Mouse (Mus musculus) erythroblast, adult 5-6 weeks (primary cell): ENCODE data around the gene Rnft2. TPM values are rescaled to one million over a fixed set of nuclear protein-coding genes. Genes with fewer than 3 reads are reported as not detected.

ENCODE experiments used
- ATAC-seq: replicated peaks from 2 replicates; pipeline ENCODE4 v1.8.0; 2016; ENCODE audit warnings: moderate number of reproducible peaks, mild to moderate bottlenecking, moderate TSS enrichment, inconsistent platforms; ENCODE audit not compliant: poor library complexity, low FRiP score, severe bottlenecking
- total RNA-seq, 2 experiments: library from RNA; stranded (forward) in 1 of 2; stranded (reverse) in 1 of 2; fragments of 150-400 nt in 1 of 2; fragments of 200-764, 138-1000 nt in 1 of 2; gene quantifications; 2 replicates each; pipeline versions ENCODE4 v1.2.3 to v1.2.4; 2015 to 2017; ENCODE audit warnings: low replicate concordance in 2 of 2

Gene Rnft2
- total RNA-seq (2015; ENCODE audit: low replicate concordance) (not detected in 2 replicates), total RNA-seq (2017; ENCODE audit: low replicate concordance) (not detected in 2 replicates)

DNA sequence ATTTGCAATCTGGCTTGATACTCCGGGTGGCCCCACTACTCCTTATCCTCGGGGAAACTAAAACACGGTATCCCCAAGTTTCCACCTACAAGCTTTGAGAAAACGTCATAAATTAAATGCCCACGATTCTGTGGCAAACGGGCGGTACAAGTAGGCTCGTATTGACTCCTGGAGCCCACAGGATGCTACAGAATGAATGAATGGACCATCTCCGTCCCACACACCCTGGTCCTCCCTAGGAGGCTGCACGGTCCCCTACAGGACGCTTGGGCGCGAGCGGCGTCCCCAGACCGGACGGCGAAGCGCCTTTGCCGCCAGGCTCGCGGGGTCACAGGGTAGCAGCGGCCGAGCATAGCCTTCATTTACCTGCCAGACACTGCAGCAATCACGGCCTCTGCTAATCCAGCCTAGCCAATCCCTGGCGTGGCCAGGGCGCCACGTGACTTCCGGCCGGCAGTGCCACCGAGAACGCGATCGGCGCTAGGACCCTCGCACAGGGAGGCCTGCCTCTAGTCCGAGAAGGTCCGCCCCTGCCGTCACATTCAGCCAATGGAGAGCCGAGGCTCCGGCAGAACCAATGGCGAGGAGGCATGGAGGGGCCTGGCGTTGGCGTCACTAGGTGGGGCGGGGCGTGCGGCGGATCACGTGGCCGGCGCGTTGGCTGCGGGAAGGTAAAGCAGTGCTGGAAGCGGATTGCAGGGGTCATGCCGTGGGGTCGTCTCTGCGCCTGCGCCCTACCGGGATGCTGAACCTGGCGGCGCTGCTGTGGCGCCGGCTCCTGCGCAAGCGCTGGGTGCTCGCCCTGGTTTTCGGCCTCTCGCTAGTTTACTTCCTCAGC, at the start of gene Rnft2, which contains the start of gene 2410131K14Rik:
Gene Rnft2, minus strand, starts transcription at position 511 of the 838 bp plus-strand sequence.
Gene 2410131K14Rik, plus strand, starts transcription at position 622 of the 838 bp plus-strand sequence.
- peak; percentile 98 for ATAC-seq

DNA sequence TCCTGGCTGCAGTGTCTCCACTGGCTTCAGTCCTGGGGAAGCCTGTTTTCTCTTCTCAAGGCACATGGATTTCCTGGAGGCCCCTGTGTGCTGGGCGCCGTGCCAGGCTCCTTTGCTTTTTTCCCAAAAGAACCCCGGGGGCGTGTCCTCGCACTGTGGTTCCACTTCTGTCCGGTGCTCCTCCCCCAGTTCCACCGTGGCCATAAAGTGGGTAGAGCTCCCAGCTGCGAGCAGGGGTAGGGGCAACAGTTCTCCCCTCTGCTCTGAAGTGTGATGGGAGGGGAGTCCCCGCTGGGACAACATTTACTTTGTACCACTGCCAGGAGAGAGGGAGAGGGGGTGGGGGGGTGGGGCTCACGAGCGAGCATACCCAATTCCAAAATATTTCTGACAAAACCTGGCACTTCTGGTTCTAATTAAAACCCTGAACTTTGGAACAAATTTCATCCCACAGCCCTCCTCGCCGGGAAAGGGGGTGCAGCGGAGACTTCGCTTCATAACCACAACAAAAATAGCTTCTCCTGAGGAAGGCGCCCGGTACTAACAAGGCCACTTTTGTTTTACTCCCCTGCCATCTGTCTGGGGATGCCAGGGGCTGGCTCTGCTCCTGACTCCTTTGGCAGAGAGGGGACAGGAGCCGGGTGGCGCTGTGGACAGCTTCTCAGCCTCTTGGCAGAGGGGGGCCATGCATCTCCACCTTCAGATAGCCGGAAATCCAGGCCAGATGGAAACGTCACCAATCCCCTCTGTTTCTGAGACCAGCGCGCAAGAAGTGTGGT, 49.4 kb upstream of the Rnft2 start:
- no peak for ATAC-seq

GRCm38 (mm10) chr5:118292476-118292875, 47.6 kb upstream of the Rnft2 start:
- ATAC-seq: no peak

DNA sequence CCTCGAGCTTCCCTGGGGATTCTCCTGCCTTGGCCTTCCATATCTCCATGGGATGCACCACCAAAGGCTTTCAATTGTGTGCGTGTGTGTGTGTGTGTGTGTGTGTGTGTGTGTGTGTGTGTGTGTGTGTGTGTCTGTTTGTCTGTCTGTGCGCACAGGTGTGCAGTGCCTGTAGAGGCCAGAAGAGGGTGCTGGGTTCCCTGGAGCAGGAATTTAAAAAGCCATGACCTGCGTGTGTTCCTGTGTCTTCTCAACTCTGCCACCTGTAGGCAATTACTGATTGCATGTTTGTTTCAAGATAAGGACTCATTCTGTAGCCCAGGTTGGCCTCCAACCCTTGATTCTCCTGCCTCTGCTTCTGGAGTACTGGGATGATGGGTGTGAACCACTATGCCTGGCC, 46.5 kb upstream of the Rnft2 start:
- no peak for ATAC-seq

GRCm38 (mm10) chr5:118277741-118278495, 33.0 kb upstream of the Rnft2 start:
- ATAC-seq: no peak

GRCm38 (mm10) chr5:118276711-118277110, 31.8 kb upstream of the Rnft2 start:
- ATAC-seq: no peak

DNA sequence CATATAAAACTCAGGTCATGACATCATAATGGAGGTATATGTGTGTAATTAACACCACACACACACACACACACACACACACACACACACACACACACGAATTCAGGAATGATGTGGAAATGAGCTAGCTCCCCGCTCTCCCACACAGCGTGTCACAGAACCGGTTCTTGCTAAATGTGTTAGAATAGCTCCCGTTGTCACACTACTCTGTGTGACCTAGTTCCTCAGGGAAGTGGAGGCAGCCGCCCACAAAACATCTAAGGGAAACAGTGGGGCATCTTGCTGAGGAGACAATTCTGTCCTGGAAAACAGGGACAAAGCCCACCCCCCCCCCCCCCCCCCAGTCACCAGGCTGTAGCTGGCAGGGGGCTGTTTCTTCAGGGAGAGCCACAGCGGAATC, 31.4 kb upstream of the Rnft2 start:
- ATAC-seq: no peak

DNA sequence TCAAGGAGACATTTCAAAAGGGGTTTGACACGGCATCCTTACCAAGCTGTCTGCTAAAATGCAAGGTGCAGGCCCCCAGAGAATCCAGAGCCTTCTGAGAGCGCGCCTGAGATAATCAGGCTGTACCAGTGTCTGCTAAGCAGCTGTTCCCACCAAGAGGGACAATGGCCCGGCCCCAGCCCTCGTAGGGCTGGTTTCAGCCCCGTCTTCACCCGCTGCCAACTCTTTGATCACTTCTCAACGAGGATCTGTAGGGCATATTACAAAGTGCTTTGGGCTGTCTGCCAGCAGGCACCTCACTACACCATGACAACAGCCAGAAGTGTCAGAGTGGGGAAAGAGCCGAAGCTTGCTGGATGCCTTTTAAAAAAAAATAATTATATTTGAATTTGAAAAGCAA, 29.6 kb upstream of the Rnft2 start:
- no peak for ATAC-seq

DNA sequence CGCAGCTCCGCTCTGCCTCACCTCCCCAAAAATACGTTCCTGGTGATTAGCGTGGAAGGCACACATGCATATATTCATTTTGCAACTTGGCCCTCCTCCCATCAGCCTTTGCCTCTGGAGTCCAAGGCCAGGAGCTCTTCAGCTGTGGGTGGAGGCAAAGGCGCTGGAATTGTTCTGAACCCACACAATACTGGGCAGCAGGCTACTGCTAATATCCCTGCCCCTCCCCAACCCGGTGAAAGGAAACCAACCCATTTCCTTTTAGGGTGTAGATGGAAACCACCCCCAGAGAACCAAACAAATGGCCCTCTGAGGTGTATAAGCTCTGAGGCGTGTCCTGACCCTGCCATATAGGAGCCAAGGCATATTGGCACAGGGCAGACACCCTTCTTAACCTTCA, 28.5 kb upstream of the Rnft2 start:
- ATAC-seq: no peak

- no peak for ATAC-seq
Measured at GRCm38 (mm10) chr5:118271449-118272110, 26.7 kb upstream of the Rnft2 start.

DNA sequence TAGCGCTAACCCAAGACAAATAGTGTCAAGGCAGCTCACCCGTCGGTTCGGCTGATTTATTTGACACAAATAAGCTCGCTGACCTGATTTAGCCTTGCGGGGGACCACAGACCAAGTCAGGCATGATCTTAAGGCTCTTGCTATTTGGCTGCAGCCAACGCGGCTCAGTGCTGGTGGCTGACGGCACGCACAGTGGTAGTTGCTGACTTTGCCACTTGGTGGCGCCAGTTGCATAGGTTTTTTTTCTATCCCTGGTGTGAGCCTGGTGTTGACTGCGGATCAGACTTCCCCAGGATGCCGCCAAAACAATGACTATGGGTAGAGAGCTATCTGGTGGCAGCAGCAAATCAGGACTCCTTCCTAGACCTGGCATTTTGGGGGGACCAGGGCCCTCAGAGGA, 24.1 kb upstream of the Rnft2 start:
- ATAC-seq: peak; percentile 65; the same call in 1 of the 2 replicates

- ATAC-seq: no peak
Measured at GRCm38 (mm10) chr5:118266309-118266708, 21.4 kb upstream of the Rnft2 start.

DNA sequence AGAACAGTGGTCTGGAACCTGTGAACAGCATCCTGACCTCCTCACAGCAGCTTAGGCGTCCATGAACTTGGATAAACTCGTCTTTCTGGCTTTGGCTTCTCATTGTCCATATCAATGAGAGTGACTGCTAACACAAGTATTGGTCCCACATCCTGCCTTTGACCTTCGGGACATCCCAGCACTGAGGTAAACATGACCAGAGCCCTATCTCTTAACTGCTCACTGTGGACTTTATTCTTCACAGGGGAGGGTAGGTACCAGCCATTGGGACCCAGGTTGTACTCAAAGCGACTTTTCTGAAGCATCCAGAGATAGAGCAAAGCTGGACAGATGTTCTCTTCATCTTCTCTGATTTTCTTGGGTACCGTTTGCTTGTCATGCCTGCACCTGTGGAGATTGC, 20.4 kb upstream of the Rnft2 start:
- no peak for ATAC-seq

GRCm38 (mm10) chr5:118264279-118264678, 19.4 kb upstream of the Rnft2 start:
- no peak for ATAC-seq

DNA sequence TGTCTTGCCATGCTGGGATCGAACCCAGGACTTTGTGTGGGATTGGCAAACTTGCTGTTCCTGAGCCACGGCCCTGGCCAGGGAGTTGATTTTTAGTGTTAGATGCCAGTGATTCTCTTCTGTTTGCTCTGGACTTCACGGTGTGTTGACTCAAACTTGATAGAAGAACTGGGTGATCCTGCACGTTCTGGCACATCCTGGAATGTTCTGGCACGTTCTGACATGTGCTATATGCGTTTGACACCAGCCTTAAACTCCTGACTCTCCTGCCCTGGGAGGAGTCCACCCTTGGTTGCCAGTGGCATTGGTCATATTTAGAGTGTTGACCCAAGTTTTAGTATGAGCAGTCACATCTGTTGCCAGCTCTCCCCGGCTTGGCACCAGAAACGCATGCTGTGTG, 17.5 kb upstream of the Rnft2 start:
- ATAC-seq: no peak

GRCm38 (mm10) chr5:118261181-118261580, 16.3 kb upstream of the Rnft2 start:
- no peak for ATAC-seq

DNA sequence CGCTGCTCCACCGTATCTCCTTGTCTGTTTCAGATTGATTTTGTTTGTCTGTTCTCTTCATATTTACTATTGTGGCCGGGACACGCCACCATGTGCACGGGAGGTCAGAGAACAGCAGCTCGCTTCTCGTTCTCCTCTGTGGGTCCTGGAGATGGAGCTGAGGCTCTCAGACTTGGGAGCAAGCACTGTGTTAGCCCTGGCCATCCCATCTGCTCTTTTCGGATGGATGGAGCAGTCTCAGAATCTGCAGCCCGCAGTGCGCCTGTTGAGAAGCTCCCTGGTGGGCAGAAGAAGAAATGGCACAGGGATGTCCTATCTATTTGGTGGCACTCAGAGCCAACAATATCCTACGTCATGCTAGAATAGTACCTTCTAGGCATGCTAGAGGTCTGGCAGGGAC, 15.7 kb upstream of the Rnft2 start:
- ATAC-seq: no peak

DNA sequence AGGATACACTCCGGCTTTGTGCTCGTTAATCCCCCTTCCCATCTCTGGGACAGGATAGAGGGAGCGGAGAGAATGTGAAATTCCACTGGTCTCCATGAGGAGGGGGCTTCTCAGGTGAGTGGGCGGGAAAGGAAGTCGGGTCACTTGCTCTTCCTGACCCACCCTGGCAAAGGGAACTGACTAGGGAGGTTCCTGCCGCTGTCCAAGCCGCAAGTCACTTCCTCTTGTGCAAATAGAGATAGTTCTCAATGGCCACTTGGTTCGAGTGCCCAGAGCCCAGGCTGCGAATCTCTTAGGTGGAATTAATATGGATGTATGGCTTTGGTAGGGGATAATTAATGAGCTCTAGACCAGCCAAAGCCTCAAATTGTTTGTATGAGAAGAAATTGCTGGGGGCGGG, 15.1 kb upstream of the Rnft2 start:
- no peak for ATAC-seq

GRCm38 (mm10) chr5:118259636-118260035, 14.7 kb upstream of the Rnft2 start:
- no peak for ATAC-seq

GRCm38 (mm10) chr5:118259152-118259551, 14.2 kb upstream of the Rnft2 start:
- no peak for ATAC-seq
